Mouse (Mus musculus) hematopoietic stem cell, adult 5-6 weeks (primary cell): Measurements from ENCODE around the gene Rnaset2a. TPM values are rescaled to one million over a fixed set of nuclear protein-coding genes. Genes with fewer than 3 reads are reported as not detected.
"Not testable (repeated sequence)": the region's sequence is repeated elsewhere in the genome, so short reads cannot be mapped to it uniquely, and the experiment has no call there.

Source experiments
- ATAC-seq, 2 experiments: fragments of 125-278 bp in 1 of 2; replicated peaks in 1 of 2; 2 replicates each; pipeline ENCODE4 v1.8.0; 2016 to 2017; ENCODE audit warnings: inconsistent platforms in 2 of 2, mild to moderate bottlenecking in 2 of 2, moderate number of reproducible peaks in 2 of 2, low read depth in 1 of 2, moderate TSS enrichment in 1 of 2; ENCODE audit not compliant: low FRiP score in 2 of 2, poor library complexity in 2 of 2, severe bottlenecking in 2 of 2, insufficient read depth in 1 of 2, low TSS enrichment in 1 of 2
- total RNA-seq: library from RNA; stranded (forward); fragments of 172-1452, 232-1000 nt; gene quantifications from 2 replicates; pipeline ENCODE4 v1.2.3, GENCODE M21; 2017

The Rnaset2a gene
- total RNA-seq, 1 experiment from 2014 or later, result 54.8 TPM

- ATAC-seq, result not testable (repeated sequence)
These were observed 7.1 kb upstream of the Rnaset2a start for GRCm38 (mm10) chr17:8155010-8155409.

- not testable (repeated sequence) for ATAC-seq
These were observed 966 bp downstream of the Rnaset2a start for GRCm38 (mm10) chr17:8146931-8147330.

- ATAC-seq, result peak in 1 of 2 experiments; percentile 20; a peak in 2 of 4 replicates
These were observed 3.9 kb downstream of the Rnaset2a start for GRCm38 (mm10) chr17:8143802-8144673.

GRCm38 (mm10) chr17:8140210-8140609, 7.7 kb downstream of the Rnaset2a start:
- not testable (repeated sequence) for ATAC-seq

- ATAC-seq, result not testable (repeated sequence)
These were observed 9.8 kb downstream of the Rnaset2a start for GRCm38 (mm10) chr17:8138116-8138515.

- not testable (repeated sequence) for ATAC-seq
These were observed 17.0 kb downstream of the Rnaset2a start for GRCm38 (mm10) chr17:8130849-8131248.

- ATAC-seq, result not testable (repeated sequence)
These were observed 18.3 kb downstream of the Rnaset2a start for GRCm38 (mm10) chr17:8129578-8129977.

- ATAC-seq, result not testable (repeated sequence)
These were observed 19.4 kb downstream of the Rnaset2a start for GRCm38 (mm10) chr17:8128326-8128993.

GRCm38 (mm10) chr17:8124586-8124985, 23.3 kb downstream of the Rnaset2a start:
- ATAC-seq, result not testable (repeated sequence)

GRCm38 (mm10) chr17:8122974-8123373, 24.9 kb downstream of the Rnaset2a start:
- ATAC-seq, result not testable (repeated sequence)

GRCm38 (mm10) chr17:8116928-8117327, 31.0 kb downstream of the Rnaset2a start:
- ATAC-seq, result not testable (repeated sequence)

- ATAC-seq, result peak; percentile 89 to 91
These were observed 31.5 kb downstream of the Rnaset2a start for GRCm38 (mm10) chr17:8116378-8116777.

- ATAC-seq, result not testable (repeated sequence)
These were observed 35.7 kb downstream of the Rnaset2a start for GRCm38 (mm10) chr17:8112199-8112598.

- ATAC-seq, result not testable (repeated sequence)
These were observed 46.6 kb downstream of the Rnaset2a start for GRCm38 (mm10) chr17:8101297-8101609.

- not testable (repeated sequence) for ATAC-seq
These were observed 47.2 kb downstream of the Rnaset2a start for GRCm38 (mm10) chr17:8100405-8101296.

GRCm38 (mm10) chr17:8096199-8096598, 51.7 kb downstream of the Rnaset2a start:
- not testable (repeated sequence) for ATAC-seq

GRCm38 (mm10) chr17:8095653-8096052, 52.2 kb downstream of the Rnaset2a start:
- ATAC-seq, result not testable (repeated sequence)
